Mouse (Mus musculus) liver, adult 2 months (tissue): ENCODE data around the gene Dvl2. TPM values are rescaled to one million over a fixed set of nuclear protein-coding genes. Genes with fewer than 3 reads are reported as not detected.

ENCODE experiments used
- DNase-seq: peaks from one replicate; pipeline ENCODE4 v3.0.0-alpha.2; 2011; ENCODE audit warnings: low read depth, low spot score; ENCODE audit errors: extremely low read depth
- H3K27ac ChIP-seq: fragments of 200-500 bp; replicated peaks from 2 replicates; pipeline ENCODE4 v1.5.1; 2012; ENCODE audit warnings: low read depth, mild to moderate bottlenecking, control low read depth, inconsistent platforms, low read length; ENCODE audit not compliant: insufficient read depth
- H3K27me3 ChIP-seq: fragments of 200-500 bp; 2 replicates; pipeline ENCODE4 v1.6.1; 2012; ENCODE audit warnings: mild to moderate bottlenecking, moderate library complexity, low read length, inconsistent platforms; ENCODE audit not compliant: control insufficient read depth, insufficient read depth
- H3K36me3 ChIP-seq: fragments of 200-500 bp; 2 replicates; pipeline ENCODE4 v1.6.1; 2012; ENCODE audit warnings: low read length, inconsistent platforms; ENCODE audit not compliant: control insufficient read depth, insufficient read depth
- H3K4me1 ChIP-seq: fragments of 200-500 bp; 2 replicates; pipeline ENCODE4 v1.6.1; 2011; ENCODE audit warnings: low read length; ENCODE audit not compliant: control insufficient read depth, insufficient read depth
- H3K4me3 ChIP-seq: fragments of 200-500 bp; 2 replicates; pipeline ENCODE4 v1.5.1; 2011; ENCODE audit warnings: low read depth, mild to moderate bottlenecking, control low read depth, low read length, moderate library complexity; ENCODE audit not compliant: insufficient read depth
- H3K79me2 ChIP-seq: fragments of 200-500 bp; 2 replicates; pipeline ENCODE4 v1.6.1; 2012; ENCODE audit warnings: inconsistent platforms, mild to moderate bottlenecking, low read length, moderate library complexity; ENCODE audit not compliant: control insufficient read depth, insufficient read depth
- H3K9ac ChIP-seq: fragments of 200-500 bp; 2 replicates; pipeline ENCODE4 v1.6.1; 2012; ENCODE audit warnings: low read depth, mild to moderate bottlenecking, control low read depth, inconsistent platforms, low read length
- CTCF ChIP-seq: fragments of 200-500 bp; IDR thresholded peaks from 2 replicates; pipeline ENCODE4 v1.5.1; 2011; ENCODE audit warnings: low read depth, low read length, control low read depth
- POLR2A ChIP-seq: fragments of 200-500 bp; IDR thresholded peaks from 2 replicates; pipeline ENCODE4 v1.6.1; 2011; ENCODE audit warnings: low read length, control low read depth; ENCODE audit not compliant: insufficient read depth; ENCODE audit errors: extremely low read depth
- WGBS: fragments of 180-500 bp; shearing (Covaris S2); methylation state at CpG from one replicate; pipeline ENCODE4 v1.1.7; 2018; 5-methylcytosine and 5-hydroxymethylcytosine counted together
- polyA plus RNA-seq: library from polyadenylated mRNA; depleted of rRNA; stranded (reverse); fragments of >200 nt; gene quantifications from 2 replicates; pipeline ENCODE4 v1.2.3, GENCODE M21; 2012
- total RNA-seq: library from RNA; depleted of rRNA; stranded (reverse); fragments of >200 nt; gene quantifications from 2 replicates; pipeline ENCODE4 v1.2.3, GENCODE M21; 2014

Gene Dvl2
- total and polyA plus RNA-seq, 2 experiments = 2.8 to 4.5 TPM

DNA sequence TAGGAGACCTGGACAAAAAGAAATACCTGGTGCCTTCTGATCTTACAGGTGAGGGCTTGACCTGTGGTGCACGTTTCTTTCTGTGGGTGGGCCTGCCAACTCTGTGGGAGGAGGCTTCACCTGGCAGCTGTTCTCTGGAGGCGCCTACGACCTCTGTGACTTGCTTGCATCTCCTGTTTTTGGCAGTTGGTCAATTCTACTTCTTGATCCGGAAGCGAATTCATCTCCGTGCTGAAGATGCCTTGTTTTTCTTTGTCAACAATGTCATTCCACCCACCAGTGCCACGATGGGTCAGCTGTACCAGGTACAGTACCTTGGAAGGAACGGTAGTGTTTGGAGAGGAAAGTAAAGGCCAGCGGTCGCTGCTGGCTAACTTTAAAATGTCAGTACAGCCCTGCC lies 8.0 kb upstream of the Dvl2 start:
- peaks cover 16% of the 10 kb centered on the region; the same call in 1 of the 2 replicates for H3K79me2 ChIP-seq
- H3K36me3 ChIP-seq = peaks cover 23% of the 10 kb centered on the region
- H3K27me3 ChIP-seq = no peaks in the 10 kb centered on the region
- TF ChIP-seq POLR2A = no peak
- TF ChIP-seq CTCF = no peak
- DNase-seq = peak; percentile 64
- peak overlapping the region; percentile 1; the same call in 1 of the 2 replicates for H3K4me3 ChIP-seq
- 10% methylated on average over 10 of the region's 10 CpGs for WGBS
- H3K4me1 ChIP-seq = peaks cover 5% of the 10 kb centered on the region; the same call in 1 of the 2 replicates
- peak overlapping the region; percentile 19; the same call in 1 of the 2 replicates for H3K27ac ChIP-seq
- peak overlapping the region; percentile 24 for H3K9ac ChIP-seq

DNA sequence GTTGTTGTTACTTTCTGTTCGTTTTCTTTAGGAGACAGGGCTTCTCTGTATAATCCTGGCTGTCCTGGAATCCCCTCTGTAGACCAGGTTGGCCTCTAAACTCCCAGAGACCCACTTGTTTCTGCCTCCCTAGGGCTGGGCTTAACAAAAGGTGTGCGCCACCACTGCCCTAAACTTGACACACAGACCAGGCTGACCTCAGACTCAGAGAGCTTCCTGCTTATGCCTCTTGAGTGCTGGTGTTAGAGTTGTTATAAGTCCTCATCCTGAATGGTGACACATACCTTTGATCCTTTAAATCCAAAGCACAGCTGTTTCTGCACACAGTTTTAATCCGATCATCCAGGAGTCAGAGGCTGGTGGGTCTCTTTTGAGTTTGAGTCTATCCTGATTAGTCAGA lies 7.5 kb upstream of the Dvl2 start:
- WGBS = 82% methylated on average over 3 of the region's 3 CpGs
- Histone ChIP-seq H3K4me1 (peaks cover 5% of the 10 kb centered on the region; the same call in 1 of the 2 replicates), H3K27ac (no peak overlapping the region; the same call in 1 of the 2 replicates), H3K27me3 (no peaks in the 10 kb centered on the region), H3K36me3 (peaks cover 19% of the 10 kb centered on the region), H3K9ac (no peak overlapping the region), H3K4me3 (no peak overlapping the region), H3K79me2 (peaks cover 16% of the 10 kb centered on the region; the same call in 1 of the 2 replicates)
- no peak for DNase-seq
- TF ChIP-seq POLR2A (no peak), CTCF (no peak)

DNA sequence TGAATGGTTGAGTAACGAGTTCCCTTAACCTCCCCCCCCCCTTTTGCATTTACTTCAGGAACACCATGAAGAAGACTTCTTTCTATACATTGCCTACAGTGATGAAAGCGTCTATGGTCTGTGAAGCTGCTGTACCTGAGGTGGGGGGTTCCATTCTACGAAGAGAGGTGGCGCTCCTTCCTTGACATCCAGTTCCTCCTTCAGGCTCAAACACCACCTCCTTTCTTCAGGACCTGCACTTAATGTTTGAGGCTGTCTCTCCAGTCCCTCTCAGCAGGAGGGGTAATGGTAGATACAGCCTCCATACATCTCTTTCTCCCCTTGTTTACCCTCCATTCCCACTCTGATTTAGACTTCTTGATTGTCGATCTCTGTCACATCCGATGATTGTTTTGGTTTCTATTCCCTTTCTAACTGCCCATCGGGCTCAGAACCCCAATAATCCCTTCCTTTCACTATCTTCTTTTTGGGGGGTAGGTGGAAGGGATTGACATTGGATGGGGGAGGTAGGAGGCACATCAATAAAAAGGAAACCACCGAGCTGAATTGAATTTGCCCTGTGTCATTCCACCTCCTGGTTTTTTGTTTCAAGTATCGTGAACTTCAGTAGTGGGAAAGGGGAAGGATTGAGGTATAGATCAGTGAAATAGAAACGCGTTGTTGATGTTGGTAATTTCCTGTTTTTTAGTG lies 5.8 kb upstream of the Dvl2 start:
- Histone ChIP-seq H3K4me3 (no peak overlapping the region), H3K36me3 (peaks cover 10% of the 10 kb centered on the region; the same call in 1 of the 2 replicates), H3K27me3 (no peaks in the 10 kb centered on the region), H3K4me1 (peaks cover 5% of the 10 kb centered on the region; the same call in 1 of the 2 replicates), H3K27ac (no peak overlapping the region), H3K79me2 (peaks cover 16% of the 10 kb centered on the region; the same call in 1 of the 2 replicates), H3K9ac (no peak overlapping the region)
- TF ChIP-seq CTCF = no peak
- TF ChIP-seq POLR2A = no peak
- DNase-seq = no peak
- WGBS = 81% methylated on average over 11 of the region's 11 CpGs

DNA sequence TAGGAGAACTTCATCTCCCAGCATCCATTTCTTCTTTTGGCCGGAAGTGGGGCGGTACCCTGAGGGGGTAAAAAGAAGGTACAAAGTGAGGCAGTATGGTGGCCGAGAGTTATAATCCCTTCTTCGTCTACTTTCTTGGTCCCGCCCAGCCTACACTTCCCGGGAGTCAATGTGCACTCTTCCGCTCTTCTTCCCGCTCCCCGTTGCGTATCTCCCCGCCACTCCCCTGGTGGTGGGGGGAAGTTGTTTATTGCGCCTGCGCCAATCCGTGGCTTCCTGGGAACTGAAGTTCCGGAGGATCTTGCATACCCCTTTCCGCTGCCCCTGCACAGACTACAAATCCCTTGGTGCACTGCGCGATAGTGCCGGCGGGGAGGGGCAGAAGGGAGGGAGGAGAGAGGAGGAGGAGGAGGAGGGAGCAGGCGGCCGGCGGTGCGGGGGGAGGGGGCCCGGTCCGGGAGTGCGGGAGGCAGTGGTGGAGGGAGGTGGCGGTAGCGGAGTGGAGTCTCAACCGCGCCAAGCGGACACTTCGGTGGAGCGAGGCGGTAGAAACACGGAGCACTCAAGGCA lies 4.9 kb upstream of the Dvl2 start, which contains the start of gene Phf23:
Phf23 (plus strand) TSS at position 387 of the 570 bp plus-strand sequence.
- Histone ChIP-seq H3K36me3 (peaks cover 11% of the 10 kb centered on the region; the same call in 1 of the 2 replicates), H3K4me1 (peaks cover 5% of the 10 kb centered on the region; the same call in 1 of the 2 replicates)

DNA sequence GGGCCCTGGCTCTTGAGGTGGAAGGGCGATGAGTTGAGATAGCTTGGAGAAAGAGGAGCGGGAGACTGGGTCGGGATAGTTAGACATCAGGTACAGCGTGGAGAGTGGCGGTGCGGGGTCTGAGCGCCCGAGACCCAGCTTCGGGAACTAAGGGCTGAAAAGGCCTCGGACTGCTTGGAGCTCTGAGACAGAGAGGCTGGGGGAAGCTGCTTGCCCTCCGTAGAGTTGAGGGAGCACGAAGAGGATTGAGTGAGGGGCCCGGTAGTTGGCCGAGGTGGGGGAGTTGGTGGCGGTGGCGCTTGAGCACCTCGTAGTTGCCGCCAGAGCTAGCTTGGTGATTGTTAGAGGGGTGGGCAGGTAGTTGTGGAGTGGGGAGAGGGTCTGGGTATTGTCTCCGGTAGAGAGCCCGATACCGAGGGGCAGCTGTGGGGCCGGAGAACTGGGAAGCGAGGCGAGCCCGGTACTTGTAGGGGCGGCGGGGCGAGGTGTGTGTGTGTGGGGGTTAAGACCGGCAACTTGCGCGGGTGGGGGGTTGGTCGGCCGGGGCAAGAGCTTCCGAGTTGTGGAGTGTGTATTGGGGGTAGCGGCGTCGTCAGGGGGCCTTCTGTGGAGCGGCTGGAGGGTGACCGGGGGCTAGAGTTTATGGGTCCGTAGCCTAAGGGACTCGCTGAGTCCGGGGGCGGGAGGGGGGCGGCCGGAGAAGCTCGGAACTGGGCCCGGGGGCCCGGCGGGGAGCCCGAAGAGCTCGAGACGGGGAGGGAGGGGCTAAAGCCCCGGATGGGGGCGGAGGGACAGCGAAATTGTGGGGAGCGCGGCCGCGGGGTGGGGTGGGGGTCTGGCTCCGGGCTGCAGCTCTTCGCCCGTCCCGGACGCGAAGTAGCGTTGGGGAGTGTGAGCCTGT lies 4.0 kb upstream of the Dvl2 start:
- TF ChIP-seq POLR2A (no peak), CTCF (no peak)
- Histone ChIP-seq H3K9ac (peak overlapping the region; percentile 85), H3K27me3 (no peaks in the 10 kb centered on the region), H3K27ac (peak overlapping the region; percentile 83), H3K4me1 (peaks cover 11% of the 10 kb centered on the region; the same call in 1 of the 2 replicates), H3K79me2 (peaks cover 22% of the 10 kb centered on the region; the same call in 1 of the 2 replicates), H3K36me3 (peaks cover 11% of the 10 kb centered on the region; the same call in 1 of the 2 replicates), H3K4me3 (peak overlapping the region; percentile 85)
- under 1% methylated on average over 54 of the region's 66 CpGs for WGBS
- no peak for DNase-seq

More for the DNA sequence above, 4.9 kb upstream of the Dvl2 start, which contains the start of gene Phf23:
- TF ChIP-seq CTCF (peak; percentile 42; the same call in 1 of the 2 replicates), POLR2A (peak; percentile 80; the same call in 1 of the 2 replicates)
- Histone ChIP-seq H3K27me3 (no peaks in the 10 kb centered on the region), H3K27ac (peak within 1 kb of the TSS; percentile 79), H3K9ac (peak within 1 kb of the TSS; percentile 85), H3K79me2 (peaks cover 16% of the 10 kb centered on the region; the same call in 1 of the 2 replicates), H3K4me3 (peak within 1 kb of the TSS; percentile 85)
- DNase-seq = peak; percentile 98
- WGBS = under 1% methylated on average over 34 of the region's 36 CpGs
